Mouse (Mus musculus): ENCODE measurements around the gene Crispld2.

GRCm38 (mm10) chr8:119948340-119948739 is 43.9 kb upstream of the Crispld2 start:
- TF ChIP-seq CTCF (IDR thresholded peaks at IDR 0.05; ENCODE audit: low read depth), result no peak
- no peak for TF ChIP-seq EP300 (IDR thresholded peaks at IDR 0.05; ENCODE audit: low read depth)
